Mouse (Mus musculus) heart, adult 2 months (tissue): ENCODE data around the gene Ssh2. TPM values are rescaled to one million over a fixed set of nuclear protein-coding genes. Genes with fewer than 3 reads are reported as not detected.
A peak's percentile ranks its signal among the peaks of the same experiment; 100 is the strongest.

Experiments
- DNase-seq, 2 experiments: peaks; one replicate each; pipeline ENCODE4 v3.0.0; 2021
- H3K27ac ChIP-seq: fragments of 200-600 bp; 2 replicates; pipeline ENCODE4 v1.8.1; 2022
- H3K27me3 ChIP-seq: fragments of 200-500 bp; 2 replicates; pipeline ENCODE4 v1.6.1; 2012; ENCODE audit warnings: mild to moderate bottlenecking, low read length, inconsistent platforms, mixed read lengths; ENCODE audit not compliant: control insufficient read depth, insufficient read depth
- H3K36me3 ChIP-seq: fragments of 200-500 bp; 2 replicates; pipeline ENCODE4 v1.6.1; 2012; ENCODE audit warnings: low read length, inconsistent platforms; ENCODE audit not compliant: control insufficient read depth, insufficient read depth
- H3K4me1 ChIP-seq: fragments of 200-500 bp; 2 replicates; pipeline ENCODE4 v1.6.1; 2011; ENCODE audit warnings: low read length; ENCODE audit not compliant: control insufficient read depth, insufficient read depth
- H3K4me3 ChIP-seq: fragments of 200-600 bp; 2 replicates; pipeline ENCODE4 v1.8.1; 2022
- H3K79me2 ChIP-seq: fragments of 200-500 bp; replicated peaks from 2 replicates; pipeline ENCODE4 v1.6.1; 2012; ENCODE audit warnings: mild to moderate bottlenecking, inconsistent platforms, low read length, moderate library complexity, mixed read lengths; ENCODE audit not compliant: control insufficient read depth, insufficient read depth
- H3K9ac ChIP-seq: fragments of 200-500 bp; 2 replicates; pipeline ENCODE4 v1.6.1; 2012; ENCODE audit warnings: low read depth, mild to moderate bottlenecking, control low read depth, inconsistent platforms, low read length, mixed read lengths
- CTCF ChIP-seq: fragments of 200-600 bp; IDR thresholded peaks from 2 replicates; pipeline ENCODE4 v1.8.1; 2022; ENCODE audit warnings: antibody characterized with exemption, mild to moderate bottlenecking, moderate library complexity
- EP300 ChIP-seq: fragments of 200-500 bp; IDR thresholded peaks from 2 replicates; pipeline ENCODE4 v1.6.1; 2011; ENCODE audit warnings: low read depth, low read length, control low read depth; ENCODE audit not compliant: insufficient read depth
- POLR2A ChIP-seq: fragments of 200-500 bp; IDR thresholded peaks from 2 replicates; pipeline ENCODE4 v1.6.1; 2011; ENCODE audit warnings: mild to moderate bottlenecking, low read depth, low read length, control low read depth; ENCODE audit not compliant: insufficient read depth
- WGBS: fragments of 180-500 bp; shearing (Covaris S2); methylation state at CpG from one replicate; pipeline ENCODE4 v1.1.7; 2018; 5-methylcytosine and 5-hydroxymethylcytosine counted together
- intact Hi-C: fragments of 180-260 bp; cut with DNase I; formaldehyde crosslinking; loops from one replicate; pipeline ENCODE4 v1.15.1; 2025
- polyA plus RNA-seq: library from polyadenylated mRNA; depleted of rRNA; stranded (reverse); fragments of >200 nt; gene quantifications from 2 replicates; pipeline ENCODE4 v1.2.3, GENCODE M21; 2012
- total RNA-seq, 2 experiments: library from RNA; stranded (reverse); gene quantifications; 2 replicates each; pipeline ENCODE4 v1.2.3; 2021

Gene Ssh2
- total and polyA plus RNA-seq, 3 experiments = 22.6 to 76.5 (median 73.7) TPM

DNA sequence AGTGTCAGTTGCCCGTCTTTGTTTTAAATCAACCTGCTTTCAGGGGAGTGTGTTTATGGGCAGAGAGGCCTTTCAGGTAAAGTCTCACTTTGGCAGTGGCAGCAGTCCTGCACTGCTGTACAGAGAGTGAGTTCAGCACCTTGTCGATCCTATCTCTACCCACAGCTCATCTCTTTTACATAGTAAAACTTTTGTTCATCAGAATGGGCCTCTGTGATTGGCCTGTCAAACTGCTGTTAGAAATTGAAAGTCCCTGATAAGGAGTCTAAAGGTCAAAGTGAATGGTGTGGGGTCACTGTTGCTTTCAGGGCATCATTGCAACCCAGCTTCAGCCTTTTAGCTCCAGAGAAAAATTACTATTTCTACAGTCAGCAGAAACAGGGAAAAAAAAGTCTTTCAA lies 147.4 kb downstream of the Ssh2 start:
- WGBS = 38% methylated on average over 2 of the region's 2 CpGs
- Histone ChIP-seq H3K9ac (no peak overlapping the region; the same call in 1 of the 2 replicates), H3K4me1 (peaks cover 38% of the 10 kb centered on the region), H3K27me3 (no peaks in the 10 kb centered on the region), H3K4me3 (no peak overlapping the region), H3K79me2 (peaks cover 8% of the 10 kb centered on the region), H3K36me3 (peaks cover 55% of the 10 kb centered on the region), H3K27ac (peak overlapping the region; percentile 93)
- DNase-seq = no peak
- intact Hi-C loops = no loop called here
- TF ChIP-seq POLR2A (no peak), CTCF (no peak), EP300 (no peak)

- 23% methylated on average over 1 of the region's 1 CpGs for WGBS
- intact Hi-C loops = no loop called here
- Histone ChIP-seq H3K36me3 (peaks cover 63% of the 10 kb centered on the region), H3K27ac (peak overlapping the region; percentile 93), H3K4me3 (no peak overlapping the region), H3K4me1 (peaks cover 41% of the 10 kb centered on the region), H3K79me2 (peaks cover 8% of the 10 kb centered on the region), H3K9ac (no peak overlapping the region), H3K27me3 (no peaks in the 10 kb centered on the region)
- no peak for TF ChIP-seq POLR2A
- TF ChIP-seq EP300 = no peak
- no peak for TF ChIP-seq CTCF
- DNase-seq = no peak
These were observed 148.3 kb downstream of the Ssh2 start for GRCm38 (mm10) chr11:77364376-77364775.

DNA sequence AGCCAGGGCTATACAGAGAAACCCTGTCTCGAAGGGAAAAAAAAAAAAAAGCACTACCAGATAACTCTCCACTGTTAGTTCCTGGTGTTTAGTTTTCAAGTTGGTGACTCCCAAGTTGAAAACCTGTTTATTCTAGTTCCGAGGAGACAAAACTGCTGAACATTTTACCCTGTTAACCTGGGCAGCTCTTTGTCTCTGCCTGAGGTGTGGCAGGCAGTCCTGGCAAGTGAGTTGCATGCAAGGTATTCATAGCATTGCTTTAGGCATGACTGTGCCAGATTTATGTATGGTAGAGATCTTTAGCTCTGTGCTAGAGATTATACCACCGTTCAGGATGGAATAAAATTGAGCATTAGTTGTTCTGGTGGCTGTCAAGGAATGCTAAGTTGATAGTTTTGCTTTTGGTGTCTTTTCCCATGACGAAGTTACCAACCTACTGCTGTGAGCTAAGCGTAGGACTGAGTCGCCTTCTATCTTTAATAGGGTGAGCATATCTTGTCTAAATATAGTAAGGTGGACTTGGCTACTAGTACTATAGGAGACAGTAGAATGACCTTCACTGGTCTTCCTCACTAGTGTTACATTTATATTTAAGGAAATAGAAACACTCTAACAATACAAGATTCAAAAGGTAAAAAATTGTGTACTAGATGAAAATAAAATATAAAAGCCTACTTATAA lies 149.8 kb downstream of the Ssh2 start:
- Histone ChIP-seq H3K27ac (peak overlapping the region; percentile 93), H3K27me3 (no peaks in the 10 kb centered on the region), H3K9ac (peak overlapping the region; percentile 3; the same call in 1 of the 2 replicates), H3K79me2 (peaks cover 4% of the 10 kb centered on the region), H3K4me1 (peaks cover 40% of the 10 kb centered on the region), H3K4me3 (peak overlapping the region; percentile 12; the same call in 1 of the 2 replicates), H3K36me3 (peaks cover 63% of the 10 kb centered on the region)
- 37% methylated on average over 6 of the region's 6 CpGs for WGBS
- no peak for DNase-seq
- intact Hi-C loops = loop anchor here (5.0 kb wide), 1 partner anchor 76 kb away; no protein-coding TSS in a partner anchor
- TF ChIP-seq CTCF = no peak
- peak; percentile 48; the same call in 1 of the 2 replicates for TF ChIP-seq POLR2A
- TF ChIP-seq EP300 = no peak

DNA sequence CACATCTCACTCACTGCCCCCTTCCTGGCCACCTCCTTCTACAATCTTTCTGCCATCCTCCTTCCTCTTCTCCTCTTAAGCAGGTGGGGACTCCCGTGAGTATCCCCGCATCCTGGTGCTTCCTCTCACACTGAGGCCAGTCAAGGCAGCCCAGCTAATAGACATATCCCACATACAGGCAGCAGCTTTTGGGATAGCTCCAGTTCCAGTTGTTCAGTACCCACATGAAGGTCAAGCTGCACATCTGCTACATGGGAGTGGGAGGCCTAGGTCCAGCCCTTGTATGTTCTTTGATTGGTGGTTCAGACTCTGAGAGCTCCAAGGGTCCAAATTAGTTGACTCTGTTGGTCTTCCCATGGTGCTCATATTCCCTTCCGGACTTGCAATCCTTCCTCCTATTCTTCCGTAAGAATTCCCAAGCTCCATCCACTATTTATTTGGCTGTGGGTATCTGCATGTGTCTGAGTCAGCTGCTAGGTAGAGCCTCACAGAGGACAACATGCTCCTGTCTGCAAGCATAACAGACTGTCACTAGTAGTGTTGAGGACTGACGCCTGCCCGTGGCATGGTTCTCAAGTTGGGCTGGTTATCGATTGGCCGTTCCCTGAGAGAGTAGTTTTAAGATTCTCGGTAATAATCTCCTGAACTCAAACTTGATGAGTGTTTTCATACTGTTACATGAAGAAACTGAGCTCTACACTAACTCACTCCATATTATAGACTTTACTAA lies 151.6 kb downstream of the Ssh2 start:
- WGBS = 51% methylated on average over 9 of the region's 9 CpGs

DNA sequence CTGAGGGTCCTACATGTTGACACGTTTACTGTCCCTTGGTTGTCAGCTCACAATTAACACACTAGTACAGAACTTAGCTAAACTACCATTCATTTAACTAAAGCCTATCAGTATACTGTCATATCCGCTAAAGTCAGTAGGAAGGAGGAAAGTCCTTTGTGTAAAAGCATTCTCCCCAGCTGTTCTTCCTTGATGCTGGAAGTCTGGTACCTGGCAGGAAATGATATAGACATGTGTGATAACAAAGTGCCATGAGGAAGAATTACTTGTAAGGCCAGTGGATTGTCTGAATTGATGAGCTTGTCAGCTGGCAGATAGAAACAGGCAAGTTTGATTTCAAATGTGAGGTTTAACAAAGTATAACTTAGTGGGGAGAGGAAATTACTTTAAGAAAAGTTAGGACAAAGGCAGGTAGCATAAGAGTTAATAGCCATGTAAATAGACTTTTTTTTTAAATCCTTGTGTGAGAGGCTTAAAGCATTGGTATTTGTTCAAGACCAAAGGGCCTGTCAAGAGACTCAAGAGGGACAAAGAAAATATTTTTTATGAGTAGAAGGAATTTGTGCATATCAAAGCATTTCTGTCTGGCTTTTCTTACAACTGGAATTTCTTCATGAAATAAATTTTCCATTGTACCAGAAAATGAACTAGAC lies 153.2 kb downstream of the Ssh2 start:
- TF ChIP-seq POLR2A (no peak), EP300 (no peak), CTCF (no peak)
- peak overlapping the region; percentile 58 for H3K27ac ChIP-seq
- DNase-seq = no peak
- H3K9ac ChIP-seq = no peak overlapping the region
- no peaks in the 10 kb centered on the region for H3K27me3 ChIP-seq
- peaks cover 68% of the 10 kb centered on the region for H3K36me3 ChIP-seq
- WGBS = 31% methylated on average over 2 of the region's 2 CpGs
- peaks cover 39% of the 10 kb centered on the region for H3K4me1 ChIP-seq
- H3K4me3 ChIP-seq = no peak overlapping the region
- peaks cover 4% of the 10 kb centered on the region for H3K79me2 ChIP-seq
- intact Hi-C loops = loop anchor here (5.0 kb wide), 1 partner anchor 73 kb away; no protein-coding TSS in a partner anchor

More for the DNA sequence above, 151.6 kb downstream of the Ssh2 start:
- Histone ChIP-seq H3K27ac (peak overlapping the region; percentile 93), H3K36me3 (peaks cover 69% of the 10 kb centered on the region), H3K4me3 (no peak overlapping the region), H3K4me1 (peaks cover 40% of the 10 kb centered on the region), H3K27me3 (no peaks in the 10 kb centered on the region), H3K9ac (no peak overlapping the region), H3K79me2 (peaks cover 2% of the 10 kb centered on the region; the same call in 1 of the 2 replicates)
- DNase-seq = no peak
- intact Hi-C loops = loop anchor here (5.0 kb wide), 1 partner anchor 75 kb away; no protein-coding TSS in a partner anchor
- TF ChIP-seq EP300 = 0 out of 2 replicates have a peak, but pooled peaks have one; percentile 34
- no peak for TF ChIP-seq POLR2A
